Mouse (Mus musculus) midbrain, postnatal 0 days (tissue): Measurements from ENCODE around the gene Eif4h. TPM values are rescaled to one million over a fixed set of nuclear protein-coding genes. Genes with fewer than 3 reads are reported as not detected.

Experiments
- ATAC-seq: fragments of 200-750 bp; cut with Nextera tagmentation; 2 replicates; pipeline ENCODE4 v1.8.0; 2017; ENCODE audit warnings: moderate number of reproducible peaks, mild to moderate bottlenecking, moderate TSS enrichment, moderate library complexity; ENCODE audit not compliant: low FRiP score
- DNase-seq: peaks from one replicate; pipeline ENCODE4 v3.0.0-alpha.2; 2015; ENCODE audit warnings: low spot score
- H3K27ac ChIP-seq: fragments of 300-500 bp; sonication (generic); 2 replicates; pipeline ENCODE4 v1.5.1; 2014; ENCODE audit warnings: low read depth, mild to moderate bottlenecking, low read length, mixed read lengths
- H3K27me3 ChIP-seq: fragments of 300-500 bp; sonication (generic); 2 replicates; pipeline ENCODE4 v1.6.1; 2014; ENCODE audit warnings: low read length, control low read depth, mixed read lengths; ENCODE audit not compliant: insufficient read depth
- H3K36me3 ChIP-seq: fragments of 300-500 bp; sonication (generic); 2 replicates; pipeline ENCODE4 v1.6.1; 2014; ENCODE audit warnings: low read length, control low read depth, mixed read lengths; ENCODE audit not compliant: insufficient read depth
- H3K4me1 ChIP-seq: fragments of 300-500 bp; sonication (generic); 2 replicates; pipeline ENCODE4 v1.6.1; 2014; ENCODE audit warnings: mild to moderate bottlenecking, control low read depth, antibody characterized with exemption, low read length, mixed read lengths; ENCODE audit not compliant: insufficient read depth
- H3K4me2 ChIP-seq: fragments of 300-500 bp; sonication (generic); 2 replicates; pipeline ENCODE4 v1.6.1; 2014; ENCODE audit warnings: low read depth, mild to moderate bottlenecking, low read length, mixed read lengths; ENCODE audit not compliant: poor library complexity, severe bottlenecking
- H3K4me3 ChIP-seq: fragments of 300-500 bp; sonication (generic); 2 replicates; pipeline ENCODE4 v1.5.1; 2014; ENCODE audit warnings: low read depth, mild to moderate bottlenecking, low read length, moderate library complexity
- H3K9ac ChIP-seq: fragments of 300-500 bp; sonication (generic); replicated peaks from 2 replicates; pipeline ENCODE4 v1.6.1; 2014; ENCODE audit warnings: mild to moderate bottlenecking, low read length, moderate library complexity, mixed read lengths; ENCODE audit not compliant: poor library complexity, severe bottlenecking
- H3K9me3 ChIP-seq: fragments of 300-500 bp; sonication (generic); 2 replicates; pipeline ENCODE4 v1.6.1; 2016; ENCODE audit warnings: low read length, control low read depth
- CTCF ChIP-seq: IDR thresholded peaks from 2 replicates; pipeline ENCODE4 v1.5.1; 2016; ENCODE audit warnings: antibody characterized with exemption, mild to moderate bottlenecking
- WGBS: fragments of 180-500 bp; shearing (Covaris S2); extraction: QIAGEN DNeasy Blood & Tissue Kit; methylation state at CpG from one replicate; pipeline ENCODE4 v1.1.7; 2014; 5-methylcytosine and 5-hydroxymethylcytosine counted together
- polyA plus RNA-seq: library from polyadenylated mRNA; unstranded; fragments of >200 nt; fragmentation: Nextera tagmentation; extraction: Ambion mirVana; gene quantifications from 2 replicates; pipeline ENCODE4 v1.2.1, GENCODE M21; 2015
- total RNA-seq: library from RNA; depleted of rRNA; stranded (reverse); fragments of >200 nt; gene quantifications from 2 replicates; pipeline ENCODE4 v1.2.3, GENCODE M21; 2014

Gene Eif4h
- total and polyA plus RNA-seq, 2 experiments from 2014 or later: 302 to 435 TPM

DNA sequence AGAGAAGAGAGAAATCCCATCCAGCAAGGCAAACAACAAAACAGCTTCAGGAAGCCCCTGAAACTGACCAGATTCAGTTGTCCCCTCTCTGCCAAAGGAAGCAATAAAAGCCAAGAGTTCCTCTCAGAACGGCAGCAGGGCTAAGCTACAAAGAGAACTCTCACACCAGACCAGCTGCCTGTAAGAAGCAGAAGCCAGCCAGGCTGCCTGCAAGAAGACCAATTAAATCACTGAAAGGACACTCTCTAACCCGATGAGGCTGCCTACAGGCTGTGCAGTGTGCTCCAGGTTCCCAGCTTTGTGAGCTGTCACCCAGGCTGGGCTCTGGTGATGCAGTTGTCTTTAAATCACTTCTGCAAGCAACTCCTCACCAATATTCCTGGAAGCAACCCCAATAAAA lies 44.5 kb upstream of the Eif4h start:
- peak; percentile 38 for DNase-seq
- H3K27ac ChIP-seq: no peak overlapping the region

DNA sequence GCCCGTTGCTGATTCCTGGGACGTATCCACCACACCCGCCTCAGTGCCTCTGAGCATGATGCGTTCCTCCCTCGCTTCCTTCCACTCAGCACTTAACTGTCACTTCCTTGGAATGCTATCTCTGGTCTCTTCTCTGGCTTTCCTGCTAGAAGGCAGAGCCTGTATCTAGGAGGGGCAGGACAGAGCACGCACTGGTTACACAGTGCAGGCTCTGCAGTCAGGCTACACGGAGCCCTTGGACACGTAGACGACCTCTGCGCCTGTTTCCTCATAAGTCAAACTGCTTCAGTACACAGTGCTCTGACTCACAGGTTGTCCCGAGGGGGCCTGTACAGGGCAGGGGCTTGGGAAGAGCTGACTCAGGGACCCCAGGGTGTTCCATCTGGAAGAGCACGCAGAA lies 40.9 kb upstream of the Eif4h start:
- H3K27me3 ChIP-seq: no peaks in the 10 kb centered on the region
- DNase-seq (no peak), ATAC-seq (no peak)
- 0 out of 2 replicates have a peak, but pooled peaks cover 4% of the 10 kb centered on the region for H3K4me1 ChIP-seq
- no peak overlapping the region for H3K27ac ChIP-seq
- H3K4me2 ChIP-seq: no peak overlapping the region
- no peak for TF ChIP-seq CTCF
- no peak overlapping the region for H3K9ac ChIP-seq
- 83% methylated on average over 12 of the region's 12 CpGs for WGBS
- no peak overlapping the region for H3K4me3 ChIP-seq
- peaks cover 27% of the 10 kb centered on the region for H3K36me3 ChIP-seq
- no peaks in the 10 kb centered on the region for H3K9me3 ChIP-seq

More for the DNA sequence above, 44.5 kb upstream of the Eif4h start:
- Histone ChIP-seq H3K9me3 (no peaks in the 10 kb centered on the region), H3K9ac (no peak overlapping the region), H3K36me3 (peaks cover 35% of the 10 kb centered on the region), H3K27me3 (no peaks in the 10 kb centered on the region), H3K4me1 (0 out of 2 replicates have a peak, but pooled peaks cover 10% of the 10 kb centered on the region), H3K4me3 (no peak overlapping the region), H3K4me2 (no peak overlapping the region)
- 78% methylated on average over 2 of the region's 2 CpGs for WGBS
- ATAC-seq: no peak
- no peak for TF ChIP-seq CTCF

GRCm38 (mm10) chr5:134678827-134679546 lies 39.7 kb upstream of the Eif4h start:
- H3K27me3 ChIP-seq: no peaks in the 10 kb centered on the region
- WGBS: 62% methylated on average over 8 of the region's 8 CpGs

GRCm38 (mm10) chr5:134678031-134678430 lies 38.7 kb upstream of the Eif4h start:
- no peak for DNase-seq
- WGBS: 74% methylated on average over 3 of the region's 3 CpGs

More at GRCm38 (mm10) chr5:134678827-134679546, 39.7 kb upstream of the Eif4h start:
- ATAC-seq (no peak), DNase-seq (no peak)
- H3K4me2 ChIP-seq: no peak overlapping the region
- H3K4me1 ChIP-seq: 0 out of 2 replicates have a peak, but pooled peaks cover 4% of the 10 kb centered on the region
- no peak overlapping the region for H3K9ac ChIP-seq
- H3K36me3 ChIP-seq: peaks cover 16% of the 10 kb centered on the region
- H3K27ac ChIP-seq: no peak overlapping the region
- no peaks in the 10 kb centered on the region for H3K9me3 ChIP-seq
- no peak for TF ChIP-seq CTCF
- no peak overlapping the region for H3K4me3 ChIP-seq

GRCm38 (mm10) chr5:134677491-134677890 lies 38.2 kb upstream of the Eif4h start:
- Histone ChIP-seq H3K4me3 (no peak overlapping the region), H3K27ac (no peak overlapping the region), H3K36me3 (peaks cover 19% of the 10 kb centered on the region), H3K4me1 (0 out of 2 replicates have a peak, but pooled peaks cover 4% of the 10 kb centered on the region), H3K9ac (no peak overlapping the region), H3K9me3 (no peaks in the 10 kb centered on the region), H3K4me2 (no peak overlapping the region), H3K27me3 (no peaks in the 10 kb centered on the region)
- no peak for ATAC-seq
- no peak for TF ChIP-seq CTCF
- DNase-seq: no peak
- WGBS: 82% methylated on average over 5 of the region's 5 CpGs

More at GRCm38 (mm10) chr5:134678031-134678430, 38.7 kb upstream of the Eif4h start:
- Histone ChIP-seq H3K9me3 (no peaks in the 10 kb centered on the region), H3K36me3 (peaks cover 13% of the 10 kb centered on the region), H3K4me3 (no peak overlapping the region), H3K4me2 (no peak overlapping the region), H3K4me1 (0 out of 2 replicates have a peak, but pooled peaks cover 4% of the 10 kb centered on the region), H3K27me3 (no peaks in the 10 kb centered on the region), H3K27ac (no peak overlapping the region), H3K9ac (no peak overlapping the region)
- TF ChIP-seq CTCF: no peak
- no peak for ATAC-seq
